Mouse (Mus musculus) liver, embryonic 13.5 days (tissue): Measurements from ENCODE around the gene Lnx1. TPM values are rescaled to one million over a fixed set of nuclear protein-coding genes. Genes with fewer than 3 reads are reported as not detected.

ENCODE experiments used
- ATAC-seq: fragments of 200-750 bp; cut with Nextera tagmentation; 2 replicates; pipeline ENCODE4 v1.8.0; 2017; ENCODE audit warnings: low read depth, mild to moderate bottlenecking, moderate number of reproducible peaks, moderate library complexity
- DNase-seq: peaks from one replicate; pipeline ENCODE4 v3.0.0; 2022
- H3K27ac ChIP-seq: fragments of 300-500 bp; sonication (generic); 2 replicates; pipeline ENCODE4 v1.5.1; 2015; ENCODE audit warnings: moderate library complexity, mild to moderate bottlenecking, inconsistent platforms
- H3K27me3 ChIP-seq: fragments of 300-500 bp; sonication (generic); 2 replicates; pipeline ENCODE4 v1.6.1; 2015; ENCODE audit warnings: mild to moderate bottlenecking, inconsistent platforms
- H3K36me3 ChIP-seq: fragments of 300-500 bp; sonication (generic); 2 replicates; pipeline ENCODE4 v1.6.1; 2015; ENCODE audit warnings: mild to moderate bottlenecking, inconsistent platforms
- H3K4me1 ChIP-seq: fragments of 300-500 bp; sonication (generic); replicated peaks from 2 replicates; pipeline ENCODE4 v1.6.1; 2015; ENCODE audit warnings: inconsistent platforms
- H3K4me2 ChIP-seq: fragments of 300-500 bp; sonication (generic); 2 replicates; pipeline ENCODE4 v1.6.1; 2015; ENCODE audit warnings: inconsistent platforms, mild to moderate bottlenecking, moderate library complexity
- H3K4me3 ChIP-seq: fragments of 300-500 bp; sonication (generic); replicated peaks from 2 replicates; pipeline ENCODE4 v1.5.1; 2015; ENCODE audit warnings: mild to moderate bottlenecking, inconsistent platforms
- H3K9ac ChIP-seq: fragments of 300-500 bp; sonication (generic); 2 replicates; pipeline ENCODE4 v1.6.1; 2015; ENCODE audit warnings: mild to moderate bottlenecking, inconsistent platforms
- H3K9me3 ChIP-seq: fragments of 300-500 bp; sonication (generic); replicated peaks from 2 replicates; pipeline ENCODE4 v1.6.1; 2016; ENCODE audit warnings: inconsistent platforms
- WGBS: fragments of 180-500 bp; shearing (Covaris S2); methylation state at CpG from one replicate; pipeline ENCODE4 v1.1.7; 2015; ENCODE audit not compliant: insufficient replicate concordance; 5-methylcytosine and 5-hydroxymethylcytosine counted together
- polyA plus RNA-seq: library from polyadenylated mRNA; unstranded; fragments of >200 nt; fragmentation: Nextera tagmentation; extraction: Ambion mirVana; gene quantifications from 2 replicates; pipeline ENCODE4 v1.2.1, GENCODE M21; 2015

Lnx1 gene
- polyA plus RNA-seq, 1 experiment from 2014 or later, result 0.03 TPM

- Histone ChIP-seq H3K4me2 (no peak overlapping the region), H3K9me3 (no peaks in the 10 kb centered on the region), H3K9ac (no peak overlapping the region), H3K36me3 (no peaks in the 10 kb centered on the region), H3K4me3 (no peak overlapping the region), H3K27ac (no peak overlapping the region), H3K4me1 (no peaks in the 10 kb centered on the region), H3K27me3 (no peaks in the 10 kb centered on the region)
- 59% methylated on average over 7 of the region's 7 CpGs for WGBS
- no peak for ATAC-seq
- DNase-seq, result no peak
Observed at GRCm38 (mm10) chr5:74621691-74622470, 80.8 kb downstream of the Lnx1 start.

DNA sequence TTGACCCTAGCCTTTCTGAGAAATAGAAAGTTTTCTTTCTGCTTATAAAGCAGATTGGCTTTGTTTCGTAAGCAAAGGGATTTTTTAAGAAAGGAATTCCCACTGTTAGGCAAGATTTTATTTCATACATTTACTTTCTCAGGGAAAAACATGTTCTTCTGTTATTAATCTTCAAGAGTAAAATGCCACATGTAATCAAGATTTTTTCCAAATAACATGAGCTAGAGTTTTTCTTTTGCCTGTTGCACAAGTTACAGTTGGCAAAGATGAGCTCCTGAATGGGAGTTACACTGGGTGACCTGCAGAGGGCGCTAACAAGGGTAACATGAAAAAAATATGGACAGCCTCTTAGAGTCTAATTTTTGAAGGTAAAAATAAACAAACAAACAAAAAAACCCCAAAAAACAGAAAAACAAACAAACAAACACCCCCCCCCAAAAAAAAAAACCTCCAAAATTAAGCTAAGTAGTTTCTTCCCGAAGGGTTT is 84.1 kb downstream of the Lnx1 start:
- Histone ChIP-seq H3K27me3 (no peaks in the 10 kb centered on the region), H3K27ac (no peak overlapping the region), H3K4me1 (no peaks in the 10 kb centered on the region), H3K9ac (no peak overlapping the region), H3K4me3 (no peak overlapping the region), H3K36me3 (no peaks in the 10 kb centered on the region), H3K4me2 (no peak overlapping the region), H3K9me3 (no peaks in the 10 kb centered on the region)
- DNase-seq (no peak), ATAC-seq (no peak)
- 56% methylated on average over 3 of the region's 3 CpGs for WGBS

DNA sequence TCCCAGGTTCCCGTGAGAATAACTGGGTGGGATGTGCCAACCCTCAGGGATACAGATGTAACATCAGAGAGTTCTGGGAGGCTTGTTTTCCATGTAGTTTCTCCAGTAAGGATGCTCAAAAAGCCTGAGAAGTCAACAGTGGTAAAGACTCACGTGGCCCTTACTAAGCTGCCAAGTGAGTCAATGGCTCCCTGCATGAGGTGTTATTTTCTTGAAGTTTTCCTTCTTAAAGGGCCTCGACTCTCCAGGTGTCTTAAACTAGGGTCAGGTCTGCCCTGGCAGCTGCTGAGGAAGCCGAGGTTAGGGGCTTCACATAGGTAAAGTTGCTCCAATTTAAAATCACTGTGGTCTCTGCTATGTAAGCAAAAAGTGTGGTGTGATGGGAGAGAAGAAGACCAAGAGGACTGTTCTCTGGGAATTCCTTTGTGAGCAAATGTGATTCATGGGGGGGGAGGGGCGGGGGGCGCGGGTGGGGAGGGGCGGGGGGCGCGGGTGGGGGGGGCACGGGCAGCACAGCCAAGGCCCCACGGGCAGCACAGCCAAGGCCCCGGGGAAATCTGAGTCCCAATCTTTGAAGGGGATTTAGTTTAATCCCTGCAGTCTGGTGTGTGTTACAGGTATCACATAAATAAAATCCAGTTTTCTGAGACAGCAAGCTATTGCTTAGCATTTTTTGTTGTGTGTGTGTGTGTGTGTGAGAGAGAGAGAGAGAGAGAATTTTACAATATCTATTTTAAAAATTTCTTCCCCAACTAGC is 84.7 kb downstream of the Lnx1 start:
- Histone ChIP-seq H3K4me3 (no peak overlapping the region), H3K27ac (no peak overlapping the region), H3K4me1 (no peaks in the 10 kb centered on the region), H3K9me3 (no peaks in the 10 kb centered on the region), H3K36me3 (no peaks in the 10 kb centered on the region), H3K27me3 (no peaks in the 10 kb centered on the region), H3K9ac (no peak overlapping the region), H3K4me2 (no peak overlapping the region)
- 57% methylated on average over 12 of the region's 13 CpGs for WGBS
- DNase-seq (no peak), ATAC-seq (no peak)

GRCm38 (mm10) chr5:74613491-74614151 is 89.1 kb downstream of the Lnx1 start:
- ATAC-seq, result no peak
- H3K27me3 ChIP-seq, result no peaks in the 10 kb centered on the region
- no peaks in the 10 kb centered on the region for H3K4me1 ChIP-seq
- H3K9me3 ChIP-seq, result no peaks in the 10 kb centered on the region
- no peak overlapping the region for H3K4me3 ChIP-seq
- no peak overlapping the region for H3K27ac ChIP-seq
- no peak overlapping the region for H3K9ac ChIP-seq
- no peak for DNase-seq
- no peak overlapping the region for H3K4me2 ChIP-seq
- WGBS, result 46% methylated on average over 18 of the region's 18 CpGs
- H3K36me3 ChIP-seq, result no peaks in the 10 kb centered on the region

DNA sequence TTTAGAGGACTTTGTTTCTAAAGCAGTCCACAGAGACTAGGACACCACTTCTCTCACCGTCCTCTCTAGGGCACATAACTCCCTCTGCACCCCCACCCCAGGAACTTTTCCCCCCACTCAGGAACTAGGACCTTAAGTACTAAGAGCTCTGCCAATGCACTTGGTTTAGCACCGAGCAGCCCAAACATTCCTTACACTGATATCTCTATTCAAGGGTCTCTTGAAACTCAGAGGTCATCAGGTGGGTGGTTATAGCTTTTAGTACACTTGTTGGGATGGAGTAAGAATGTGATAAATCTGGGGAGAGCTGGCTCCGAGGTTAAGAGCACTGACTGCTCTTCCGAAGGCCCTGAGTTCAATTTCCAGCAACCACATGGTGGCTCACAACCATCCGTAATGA is 90.0 kb downstream of the Lnx1 start:
- DNase-seq (no peak), ATAC-seq (no peak)
- WGBS, result 69% methylated on average over 5 of the region's 5 CpGs
- Histone ChIP-seq H3K4me1 (no peaks in the 10 kb centered on the region), H3K4me3 (no peak overlapping the region), H3K27ac (no peak overlapping the region), H3K9ac (no peak overlapping the region), H3K9me3 (no peaks in the 10 kb centered on the region), H3K27me3 (no peaks in the 10 kb centered on the region), H3K4me2 (no peak overlapping the region), H3K36me3 (no peaks in the 10 kb centered on the region)

DNA sequence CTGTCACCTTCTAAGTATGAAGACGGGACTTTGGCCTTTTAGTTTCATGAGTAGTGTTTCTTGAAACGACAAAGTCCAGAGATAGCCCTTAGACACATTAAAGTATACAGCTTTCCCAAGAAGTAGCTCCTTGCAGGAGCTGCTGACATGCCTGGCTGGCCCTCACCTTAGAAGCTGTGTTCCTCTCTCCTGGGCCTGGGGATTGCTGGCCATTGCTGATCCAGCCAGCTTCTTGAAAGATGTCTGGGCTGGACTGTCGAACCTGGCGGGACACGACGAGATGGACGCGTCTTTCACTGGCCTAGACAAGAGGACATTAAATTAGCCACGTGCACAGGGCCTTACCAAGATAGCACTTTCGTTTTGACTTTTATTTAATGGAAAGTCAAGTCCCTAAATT is 92.2 kb downstream of the Lnx1 start:
- WGBS, result 69% methylated on average over 10 of the region's 10 CpGs
- ATAC-seq, result no peak
- Histone ChIP-seq H3K4me1 (no peaks in the 10 kb centered on the region), H3K36me3 (no peaks in the 10 kb centered on the region), H3K4me3 (no peak overlapping the region), H3K9me3 (no peaks in the 10 kb centered on the region), H3K4me2 (no peak overlapping the region), H3K9ac (no peak overlapping the region), H3K27ac (no peak overlapping the region), H3K27me3 (no peaks in the 10 kb centered on the region)
- no peak for DNase-seq

- Histone ChIP-seq H3K4me1 (no peaks in the 10 kb centered on the region), H3K36me3 (no peaks in the 10 kb centered on the region), H3K4me3 (no peak overlapping the region), H3K27me3 (no peaks in the 10 kb centered on the region), H3K9me3 (no peaks in the 10 kb centered on the region), H3K4me2 (no peak overlapping the region), H3K27ac (no peak overlapping the region), H3K9ac (no peak overlapping the region)
- ATAC-seq, result no peak
- WGBS, result 75% methylated on average over 8 of the region's 8 CpGs
- no peak for DNase-seq
Observed at GRCm38 (mm10) chr5:74606213-74606612, 96.5 kb downstream of the Lnx1 start.

GRCm38 (mm10) chr5:74603306-74603705 is 99.4 kb downstream of the Lnx1 start:
- peaks cover 9% of the 10 kb centered on the region; the same call in 1 of the 2 replicates for H3K36me3 ChIP-seq
- H3K27ac ChIP-seq, result no peak overlapping the region
- no peaks in the 10 kb centered on the region for H3K27me3 ChIP-seq
- DNase-seq, result no peak
- H3K9ac ChIP-seq, result no peak overlapping the region
- no peak overlapping the region for H3K4me3 ChIP-seq
- no peak for ATAC-seq
- H3K9me3 ChIP-seq, result no peaks in the 10 kb centered on the region
- 65% methylated on average over 4 of the region's 4 CpGs for WGBS
- H3K4me2 ChIP-seq, result no peak overlapping the region
- H3K4me1 ChIP-seq, result no peaks in the 10 kb centered on the region

- Histone ChIP-seq H3K27me3 (no peaks in the 10 kb centered on the region), H3K4me2 (no peak overlapping the region), H3K36me3 (peaks cover 14% of the 10 kb centered on the region), H3K9me3 (no peaks in the 10 kb centered on the region), H3K4me1 (no peaks in the 10 kb centered on the region), H3K9ac (no peak overlapping the region), H3K4me3 (no peak overlapping the region), H3K27ac (no peak overlapping the region)
- no peak for DNase-seq
- no peak for ATAC-seq
- 81% methylated on average over 10 of the region's 10 CpGs for WGBS
Observed at GRCm38 (mm10) chr5:74602371-74602770, 100.3 kb downstream of the Lnx1 start.

DNA sequence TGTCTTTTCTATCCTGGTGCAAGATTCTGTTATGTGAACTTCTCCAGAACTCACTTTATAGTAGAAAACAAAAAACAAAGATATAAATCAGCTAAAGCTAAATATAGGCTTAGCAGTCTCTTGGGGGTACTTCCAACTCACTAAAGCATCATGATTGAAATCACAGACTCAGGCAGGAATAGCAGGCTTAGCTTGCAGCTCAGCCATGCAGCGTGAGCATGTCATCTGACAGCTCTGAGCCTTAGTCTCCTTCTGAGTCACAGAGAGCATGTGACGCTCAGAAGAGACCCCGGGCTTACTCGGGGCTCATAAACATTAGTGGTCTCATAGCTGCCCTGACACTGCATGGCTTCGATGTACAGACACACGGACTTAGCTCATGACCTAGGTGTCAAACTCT is 100.7 kb downstream of the Lnx1 start:
- H3K27ac ChIP-seq, result no peak overlapping the region
- H3K27me3 ChIP-seq, result no peaks in the 10 kb centered on the region
- peaks cover 17% of the 10 kb centered on the region for H3K36me3 ChIP-seq
- 80% methylated on average over 6 of the region's 6 CpGs for WGBS
- H3K4me2 ChIP-seq, result no peak overlapping the region
- no peak for ATAC-seq
- H3K4me1 ChIP-seq, result no peaks in the 10 kb centered on the region
- no peak for DNase-seq
- H3K9ac ChIP-seq, result no peak overlapping the region
- H3K4me3 ChIP-seq, result no peak overlapping the region
- no peaks in the 10 kb centered on the region for H3K9me3 ChIP-seq

DNA sequence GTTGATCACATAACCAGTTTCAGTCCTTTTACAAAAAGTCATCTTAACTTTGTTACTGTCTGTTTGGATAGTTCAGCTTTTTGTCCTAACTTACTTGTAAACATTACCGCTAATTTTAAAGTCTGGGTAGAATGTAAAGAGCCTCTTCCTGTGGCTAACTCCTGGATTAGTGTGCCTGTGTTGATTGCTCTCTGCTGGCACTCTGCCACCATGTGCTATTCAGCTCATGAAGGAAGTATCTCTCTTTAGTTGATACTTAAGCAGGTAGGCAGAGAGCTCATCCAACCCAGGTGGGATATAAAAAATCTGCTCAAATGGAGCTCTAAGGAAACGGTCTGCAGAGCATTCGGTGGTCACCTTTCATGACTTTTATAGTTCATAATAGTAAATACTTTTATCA is 101.5 kb downstream of the Lnx1 start:
- Histone ChIP-seq H3K27me3 (no peaks in the 10 kb centered on the region), H3K9ac (no peak overlapping the region), H3K4me3 (no peak overlapping the region), H3K4me1 (no peaks in the 10 kb centered on the region), H3K4me2 (no peak overlapping the region), H3K36me3 (peaks cover 23% of the 10 kb centered on the region), H3K27ac (no peak overlapping the region), H3K9me3 (no peaks in the 10 kb centered on the region)
- 75% methylated on average over 3 of the region's 3 CpGs for WGBS
- ATAC-seq (no peak), DNase-seq (no peak)
